Mouse (Mus musculus): ENCODE results near the gene Rnf115.
"Not testable (repeated sequence)": the region's sequence is repeated elsewhere in the genome, so short reads cannot be mapped to it uniquely, and the experiment has no call there.

Gene Rnf115

DNA sequence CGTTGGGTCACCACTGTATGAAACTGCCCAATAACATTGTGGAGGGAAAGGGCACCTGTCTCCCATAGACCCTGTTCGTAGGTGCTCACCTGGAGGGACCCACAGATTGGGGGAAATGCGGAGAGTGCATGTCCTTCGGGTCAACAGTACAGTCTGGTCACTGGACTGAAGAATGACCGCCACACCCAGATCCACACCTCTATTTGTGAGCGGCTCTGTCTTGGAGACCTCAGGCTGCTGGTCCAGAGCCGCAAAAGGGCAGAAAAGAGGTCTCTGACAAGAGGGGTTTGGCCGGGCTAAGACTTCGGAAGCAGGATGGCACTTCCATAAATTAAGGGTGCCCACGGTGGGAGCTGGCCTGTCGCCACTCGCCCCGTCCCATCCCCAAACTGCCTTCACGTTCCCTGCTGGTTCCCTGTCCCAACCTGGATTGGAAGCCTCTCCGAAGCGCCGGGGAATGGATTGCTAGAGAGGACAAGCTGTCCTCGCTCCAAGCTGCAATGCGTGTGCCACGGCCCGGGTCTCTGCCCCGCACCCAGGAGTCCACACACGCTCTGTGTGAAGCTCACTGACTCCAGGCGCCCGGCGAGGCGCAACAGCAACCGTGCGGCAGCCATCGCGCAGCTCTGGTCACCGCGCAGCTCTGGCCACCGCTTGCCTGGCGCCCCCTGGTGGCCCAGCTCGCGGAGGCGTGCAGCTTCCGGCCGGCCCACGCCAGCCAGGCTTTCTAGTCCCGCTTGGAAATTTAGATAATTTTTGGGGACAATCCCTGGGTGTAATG, 19.4 kb upstream of the Rnf115 start, which contains the start of gene Nudt17:
TSS of gene Nudt17 (minus strand) at position 660 of the 781 bp plus-strand sequence.
- in situ Hi-C loops (cut with MboI, MseI), result no loop called here

DNA sequence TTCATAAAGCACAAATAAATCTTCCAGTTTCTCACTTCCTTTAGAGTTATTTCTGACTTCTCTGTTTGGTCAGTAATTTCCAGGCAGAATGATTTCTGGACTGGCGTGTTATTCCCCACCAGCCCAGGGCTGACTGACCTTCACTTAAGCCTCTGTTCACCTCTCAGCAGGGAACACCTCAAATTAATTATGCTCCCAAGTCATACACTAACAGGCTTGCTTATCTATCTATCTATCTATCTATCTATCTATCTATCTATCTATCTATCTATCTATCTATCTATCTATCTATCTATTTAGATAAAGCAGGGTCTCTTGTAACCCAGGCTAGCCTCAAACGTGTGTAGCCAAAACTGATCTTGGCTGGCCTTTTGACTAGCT, 18.8 kb upstream of the Rnf115 start:
- in situ Hi-C loops (cut with MboI, MseI), result no loop called here

DNA sequence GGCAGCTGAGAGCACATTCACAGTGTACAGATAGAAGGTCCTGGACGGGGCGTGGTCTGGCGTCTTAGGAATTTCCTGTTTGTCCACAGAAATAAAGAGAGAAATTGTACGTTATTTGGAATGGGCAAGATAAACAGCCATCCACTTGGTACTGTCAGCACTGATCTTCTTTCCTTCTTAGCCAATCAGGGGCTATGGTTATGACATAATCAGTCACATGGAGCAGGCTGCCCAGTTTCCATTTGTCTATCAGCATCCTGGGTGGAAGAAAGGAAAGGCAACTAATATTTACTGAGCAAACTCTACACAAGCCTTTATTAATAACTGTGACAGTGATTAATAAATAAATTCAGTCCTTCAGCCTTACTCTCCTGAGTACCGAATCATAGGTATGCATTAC, 13.2 kb upstream of the Rnf115 start:
- in situ Hi-C loops (cut with MboI, MseI), result no loop called here

DNA sequence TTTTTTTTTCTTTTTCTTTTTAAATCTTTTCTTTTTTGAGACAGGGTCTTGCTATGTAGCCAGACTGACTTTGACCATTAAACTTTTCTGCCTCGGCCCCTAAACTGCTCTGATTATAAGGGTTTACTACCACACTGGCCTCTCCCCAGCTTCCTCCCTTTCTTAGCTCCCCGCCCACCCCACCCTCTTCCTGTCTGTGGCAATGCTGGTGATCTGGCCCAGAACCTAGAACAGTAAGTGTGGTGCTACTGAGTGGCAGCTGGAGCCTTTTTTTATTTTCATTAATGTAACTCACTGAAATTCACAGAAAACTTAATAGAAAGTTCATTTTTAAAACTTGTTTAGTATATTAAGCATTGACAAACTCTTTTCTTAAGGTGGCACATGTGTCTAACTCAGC, 11.6 kb upstream of the Rnf115 start:
- in situ Hi-C loops (cut with MboI, MseI), result no loop called here

DNA sequence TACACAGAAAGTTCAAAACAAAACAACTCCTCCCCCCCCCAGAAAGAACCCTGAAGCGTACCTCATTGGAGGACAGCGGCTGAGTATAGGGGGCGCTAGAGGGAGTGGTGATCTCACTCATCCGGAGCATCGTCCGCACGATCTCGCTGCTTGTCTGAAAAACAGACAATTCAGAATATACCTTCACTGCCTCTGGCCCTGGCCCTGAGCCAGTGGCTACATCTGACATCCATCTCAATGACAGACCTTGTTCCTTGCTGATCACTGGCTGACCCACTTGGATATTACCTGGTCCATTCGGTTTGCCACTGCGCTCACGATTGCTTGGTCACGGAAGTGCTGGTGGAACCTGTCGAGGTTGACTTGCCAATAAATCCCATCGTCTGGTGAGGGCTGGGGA, 8.3 kb upstream of the Rnf115 start:
- in situ Hi-C loops (cut with MboI, MseI), result no loop called here

DNA sequence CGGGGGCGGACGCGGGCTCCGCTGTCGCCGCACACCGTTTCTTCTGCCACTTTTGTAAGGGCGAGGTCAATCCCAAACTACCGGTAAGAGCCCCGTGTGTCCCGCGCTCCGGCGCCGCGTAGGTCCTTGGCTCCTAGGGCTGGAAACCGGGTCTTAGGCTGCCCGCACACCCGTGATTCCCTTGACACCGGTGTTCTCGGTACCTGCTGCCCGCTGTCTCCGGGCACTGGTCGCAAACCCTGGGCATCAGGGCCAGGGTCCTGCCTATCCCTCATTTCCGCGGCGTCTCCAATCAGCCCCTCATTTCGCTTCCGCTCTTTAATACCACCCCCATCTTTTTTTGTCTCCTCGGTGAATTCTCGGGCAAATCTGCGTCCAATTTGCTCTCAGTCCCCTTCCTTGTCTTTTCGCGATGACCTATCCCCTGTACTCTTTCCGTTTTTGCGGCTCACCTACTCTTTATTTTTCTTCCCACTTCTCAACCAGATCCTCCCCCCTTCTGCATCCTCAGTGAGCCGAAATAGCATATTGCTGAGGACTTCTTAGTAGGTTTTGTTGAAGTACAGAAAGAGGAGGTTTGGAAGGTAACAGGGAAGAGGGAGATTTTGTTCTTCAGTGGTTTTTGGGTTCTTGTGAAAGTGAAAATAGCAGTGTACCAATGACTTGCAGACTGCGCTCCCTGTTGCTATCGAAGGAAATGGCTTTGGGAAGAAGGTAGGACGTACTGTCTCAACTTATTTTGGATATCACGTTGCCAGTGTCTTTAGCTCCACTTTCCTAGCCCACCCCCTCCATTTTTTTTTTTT, 567 bp downstream of the Rnf115 start:
- in situ Hi-C loops (cut with MboI, MseI), result no loop called here

DNA sequence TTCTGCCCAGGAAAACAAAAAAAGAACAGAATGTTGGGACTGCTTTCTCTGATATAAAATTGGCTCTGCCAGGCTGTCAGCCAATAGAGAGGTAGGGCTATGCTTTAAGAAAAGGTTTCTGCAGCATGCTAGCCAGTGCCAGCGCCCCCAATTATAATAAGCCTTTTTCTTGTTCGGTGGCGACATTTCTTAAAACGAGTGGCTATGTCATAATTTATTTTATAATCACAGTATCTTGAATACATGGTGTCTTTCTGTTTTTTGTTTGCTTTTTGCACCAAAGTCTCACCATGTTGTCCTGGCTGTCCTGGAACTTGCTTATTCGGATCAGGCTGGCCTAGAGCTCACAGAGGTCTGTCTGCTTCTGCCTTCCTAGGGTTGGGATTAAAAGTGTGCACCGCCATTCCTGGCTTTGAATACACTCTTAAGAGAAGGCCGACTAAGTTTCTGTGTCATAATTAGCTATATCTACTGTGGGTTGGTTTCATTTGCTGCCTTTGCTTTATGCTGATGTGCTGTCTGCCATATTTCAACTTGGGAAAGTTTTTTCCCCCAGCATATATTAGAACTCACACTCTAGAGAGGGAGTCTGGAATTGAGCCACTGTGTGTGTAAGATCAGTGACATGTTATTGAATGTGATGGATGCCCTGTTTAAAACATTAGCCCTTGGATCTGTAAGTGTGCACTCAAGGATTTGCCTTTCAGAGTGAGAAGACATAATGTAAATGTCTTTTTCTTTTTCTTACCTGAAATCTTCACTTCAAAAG, 1.4 kb downstream of the Rnf115 start:
- in situ Hi-C loops (cut with MboI, MseI), result no loop called here

DNA sequence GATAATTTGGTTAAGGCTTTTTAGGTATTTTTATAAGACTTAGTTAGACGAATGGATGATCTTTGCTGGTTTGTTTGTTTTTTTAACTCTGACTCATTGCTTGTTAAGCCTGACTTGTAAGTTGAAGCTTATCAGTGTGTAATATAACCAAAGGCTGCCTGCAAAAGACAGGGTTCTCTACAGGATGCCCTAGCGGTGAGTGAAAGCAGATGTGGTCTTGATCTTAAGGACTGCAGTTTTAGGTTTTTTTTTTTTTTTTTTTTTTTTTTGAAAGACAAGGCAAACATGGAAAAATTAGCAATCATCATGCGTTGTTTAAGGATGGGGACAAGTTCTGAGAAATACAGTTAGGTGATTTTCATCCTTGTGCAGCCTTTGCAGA, 1.9 kb downstream of the Rnf115 start:
- in situ Hi-C loops (cut with MboI, MseI), result no loop called here

DNA sequence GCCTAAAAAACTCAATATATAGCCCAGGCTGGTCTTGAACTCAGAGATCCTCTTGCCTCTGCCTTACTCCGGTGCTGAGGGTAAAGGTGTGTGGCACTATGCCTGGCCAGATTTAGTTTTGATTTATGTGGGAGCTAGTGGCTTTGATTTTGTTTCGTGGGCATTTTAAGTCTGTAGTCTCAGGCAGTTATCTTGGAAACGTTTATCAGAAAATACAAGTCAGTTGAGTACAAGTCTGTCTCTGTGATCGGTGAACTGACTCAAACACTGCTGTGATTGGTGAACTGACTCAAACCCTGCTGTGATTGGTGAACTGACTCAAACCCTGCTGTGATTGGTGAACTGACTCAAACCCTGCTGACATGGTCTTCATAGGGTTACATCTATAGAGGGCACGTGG, 3.3 kb downstream of the Rnf115 start:
- in situ Hi-C loops (cut with MboI, MseI), result no loop called here

DNA sequence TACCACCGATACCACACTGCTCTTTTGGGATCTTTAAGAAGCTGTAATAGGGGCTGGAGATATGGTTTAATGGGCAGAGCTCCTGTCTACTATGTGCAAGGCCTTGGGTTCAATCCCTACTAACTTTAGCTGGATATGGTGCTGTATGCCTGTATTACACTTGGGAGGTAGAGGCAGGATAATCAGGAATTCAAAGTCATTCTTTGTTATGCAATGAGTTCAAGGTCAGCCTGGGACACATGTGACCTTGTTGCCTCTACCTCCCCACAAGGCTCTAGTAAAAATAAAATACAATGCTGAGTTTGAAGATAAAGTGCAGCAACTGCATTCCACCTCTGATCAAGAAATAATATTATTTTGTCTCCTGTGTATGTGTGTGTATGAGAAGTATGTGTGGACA, 6.5 kb downstream of the Rnf115 start:
- in situ Hi-C loops (cut with MboI, MseI), result no loop called here

DNA sequence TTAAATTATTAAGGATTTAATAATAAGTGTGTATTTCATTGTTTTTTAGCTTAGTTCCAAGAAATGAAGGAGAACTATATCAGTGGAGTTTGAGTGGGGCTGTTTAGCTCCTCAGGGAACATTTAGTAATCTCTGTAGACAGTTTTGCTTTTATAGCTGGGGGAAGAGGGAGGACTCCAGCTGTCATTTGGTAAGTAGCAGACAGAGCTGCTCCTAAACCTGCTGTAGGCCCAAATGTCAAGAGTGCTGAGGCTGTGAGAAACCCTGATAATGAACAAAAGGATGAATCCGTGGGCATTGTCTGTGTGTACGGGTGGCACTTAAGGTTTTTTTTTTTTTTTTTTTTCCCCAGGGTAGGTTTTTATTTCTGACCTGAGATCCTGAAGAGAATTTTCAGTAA, 7.7 kb downstream of the Rnf115 start:
- in situ Hi-C loops (cut with MboI, MseI), result no loop called here

DNA sequence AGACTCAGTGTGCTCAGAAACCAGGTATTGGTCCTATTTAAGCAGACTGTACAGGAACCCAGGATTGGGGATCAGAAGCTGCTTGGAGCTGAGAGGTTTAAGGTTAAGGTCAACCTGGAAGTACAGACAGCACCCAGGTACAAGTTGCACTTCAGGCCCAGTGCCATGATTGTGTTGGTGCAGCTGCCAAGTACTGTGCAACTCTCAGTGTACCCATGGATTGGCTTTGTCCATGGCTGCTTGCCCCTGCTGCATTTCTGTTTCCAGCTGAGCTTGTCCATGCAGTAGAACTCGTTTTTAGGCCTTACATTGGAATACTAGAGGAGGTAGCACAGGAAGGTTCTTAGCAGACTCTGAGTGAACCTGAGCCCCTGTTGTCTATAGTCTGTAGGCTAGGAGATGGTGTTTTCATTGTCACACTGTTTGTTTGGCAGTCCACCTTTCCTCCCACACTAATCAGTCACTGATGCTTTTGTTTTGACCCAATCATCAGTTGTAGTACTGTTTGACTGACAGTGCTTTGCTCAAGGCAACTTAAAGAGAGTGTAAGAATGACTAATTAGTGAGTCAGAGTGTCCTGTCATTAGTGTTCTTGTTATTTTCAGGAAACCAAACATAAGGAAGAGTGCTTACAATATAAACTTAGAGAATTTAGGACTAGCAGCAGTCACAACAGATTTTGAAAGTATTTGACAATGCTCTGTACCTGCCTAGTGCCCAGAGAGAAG, 9.7 kb downstream of the Rnf115 start:
- in situ Hi-C loops (cut with MboI, MseI), result no loop called here

DNA sequence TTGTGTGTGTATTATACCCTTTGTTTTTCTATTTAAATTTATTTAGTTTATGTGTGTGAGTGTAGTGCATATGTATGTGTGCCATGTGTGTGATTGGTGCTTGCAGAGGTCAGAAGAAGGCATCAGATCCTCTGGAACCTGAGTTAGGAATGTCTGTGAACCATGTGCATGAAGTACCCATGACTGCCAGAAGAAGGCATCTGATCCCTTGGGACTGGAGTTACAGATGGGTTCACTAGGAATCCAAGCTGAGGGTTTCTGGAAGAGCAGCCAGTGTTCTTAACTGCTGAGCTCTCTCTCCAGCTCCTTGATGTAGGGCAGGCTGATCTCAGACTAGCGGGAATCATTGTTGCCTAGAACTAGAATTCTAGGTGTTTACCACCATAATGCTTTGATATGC, 10.5 kb downstream of the Rnf115 start:
- in situ Hi-C loops (cut with MboI, MseI), result no loop called here

DNA sequence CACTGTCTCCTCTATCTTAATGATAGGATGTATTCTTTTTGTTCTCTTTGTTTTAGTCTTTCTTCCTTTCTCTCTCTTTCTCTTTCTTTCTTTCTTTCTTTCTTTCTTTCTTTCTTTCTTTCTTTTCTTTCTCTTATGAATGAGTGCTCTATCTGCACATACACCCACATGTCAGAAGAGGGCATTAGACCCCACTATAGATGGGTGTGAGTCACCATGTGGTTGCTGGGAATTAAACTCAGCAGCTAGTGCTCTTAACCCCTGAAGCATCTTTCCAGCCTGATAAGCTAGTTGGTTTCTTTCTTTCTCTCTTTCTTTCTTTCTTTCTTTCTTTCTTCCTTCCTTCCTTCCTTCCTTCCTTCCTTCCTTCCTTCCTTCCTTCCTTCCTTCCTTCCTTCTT, 12.8 kb downstream of the Rnf115 start:
- in situ Hi-C loops (cut with MboI, MseI), result not testable (repeated sequence)

DNA sequence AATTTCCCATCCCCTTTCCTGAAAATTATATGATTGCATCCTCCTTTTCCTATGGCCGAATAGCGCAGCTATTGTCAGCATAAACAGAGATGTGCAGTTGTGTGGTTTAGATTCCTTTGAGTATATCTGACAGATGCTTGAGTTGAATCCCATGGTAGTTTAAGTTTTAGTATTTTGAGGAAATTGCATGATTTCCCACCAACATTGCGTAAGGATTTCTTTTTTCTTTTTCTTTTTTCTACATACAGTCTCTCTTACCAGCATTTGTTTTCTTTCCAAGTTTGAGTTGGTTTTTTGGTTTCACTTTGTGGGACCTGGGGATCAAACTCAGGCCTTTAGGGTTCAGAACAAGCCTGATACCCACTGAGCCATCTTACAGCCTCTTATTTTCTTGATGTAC, 16.9 kb downstream of the Rnf115 start:
- in situ Hi-C loops (cut with MboI, MseI), result no loop called here

DNA sequence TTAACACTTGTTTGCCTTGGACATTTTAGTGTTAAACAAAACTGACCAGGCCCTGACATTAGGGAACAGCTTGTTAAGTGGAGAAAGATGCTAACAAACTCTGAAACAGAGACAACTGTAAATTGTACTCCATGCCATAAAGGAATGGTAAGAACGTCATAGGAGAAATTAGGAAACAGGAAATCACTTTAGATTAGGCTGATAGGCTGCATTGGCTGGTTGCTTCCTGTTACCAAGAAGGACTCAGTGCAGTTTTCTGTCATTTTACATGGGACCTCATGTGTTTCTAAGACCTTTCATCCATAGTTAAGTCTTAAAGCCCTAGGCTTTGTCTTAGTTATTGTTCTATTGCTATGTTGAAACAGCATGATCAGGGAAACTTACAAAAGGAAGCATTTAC, 19.4 kb downstream of the Rnf115 start:
- in situ Hi-C loops (cut with MboI, MseI), result no loop called here

DNA sequence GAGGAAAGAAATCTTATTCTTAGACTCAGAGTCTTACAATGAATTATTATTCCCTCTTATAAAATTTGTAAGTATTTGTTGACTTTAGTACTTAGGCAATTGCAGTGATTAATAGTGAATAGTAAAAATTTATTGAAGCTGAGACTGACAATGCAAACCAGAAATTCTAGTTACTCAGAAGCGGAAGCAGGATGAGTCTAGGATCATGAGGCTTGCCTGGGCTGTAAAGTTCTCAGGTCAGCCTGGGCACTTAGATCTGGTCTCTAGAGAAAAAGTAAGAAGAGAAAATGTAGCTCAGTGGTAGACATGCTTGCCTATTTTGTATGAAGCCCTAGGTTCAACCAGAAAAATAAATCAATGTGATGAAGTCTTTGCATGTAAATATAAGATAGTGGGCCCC, 28.5 kb downstream of the Rnf115 start:
- in situ Hi-C loops (cut with MboI, MseI), result no loop called here

DNA sequence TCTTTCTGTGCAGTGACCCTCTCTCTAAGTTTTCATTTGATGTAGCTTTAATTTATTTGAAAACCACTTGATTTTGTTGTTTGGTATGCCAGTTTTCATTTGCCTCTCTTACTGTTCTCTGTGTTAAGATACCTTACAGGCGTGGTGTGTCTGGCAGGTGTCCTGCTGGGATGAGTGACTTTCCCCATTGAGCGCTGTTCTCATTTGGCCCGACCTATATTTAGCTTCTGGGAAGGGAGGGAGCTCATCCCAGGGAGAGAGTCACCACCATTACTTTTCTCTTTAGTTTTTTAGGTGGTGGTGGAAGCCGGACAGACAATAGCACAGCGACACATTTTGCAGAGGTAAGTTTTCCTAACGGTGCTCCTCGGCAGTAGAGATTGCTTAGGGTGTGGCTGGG, 30.2 kb downstream of the Rnf115 start:
- in situ Hi-C loops (cut with MboI, MseI), result no loop called here

DNA sequence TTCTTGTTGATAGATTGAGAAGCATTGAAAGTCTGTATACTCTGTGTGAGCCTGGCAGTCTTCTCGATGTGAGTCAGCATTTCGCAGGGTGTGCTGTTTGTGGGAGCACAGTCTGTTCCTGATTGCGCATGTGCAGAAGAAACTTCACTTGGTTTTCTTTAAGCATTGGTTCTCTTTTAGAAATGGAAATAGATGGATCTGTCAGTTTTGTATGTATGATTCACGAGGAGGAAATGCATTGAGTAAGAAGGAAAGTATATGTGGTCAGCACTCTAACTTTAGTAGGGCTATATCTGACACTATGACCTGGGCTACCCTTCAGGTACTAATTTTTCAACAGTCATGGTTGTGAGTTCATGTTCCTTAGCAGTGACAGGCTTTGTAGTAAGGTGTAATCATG, 32.2 kb downstream of the Rnf115 start:
- in situ Hi-C loops (cut with MboI, MseI), result no loop called here

DNA sequence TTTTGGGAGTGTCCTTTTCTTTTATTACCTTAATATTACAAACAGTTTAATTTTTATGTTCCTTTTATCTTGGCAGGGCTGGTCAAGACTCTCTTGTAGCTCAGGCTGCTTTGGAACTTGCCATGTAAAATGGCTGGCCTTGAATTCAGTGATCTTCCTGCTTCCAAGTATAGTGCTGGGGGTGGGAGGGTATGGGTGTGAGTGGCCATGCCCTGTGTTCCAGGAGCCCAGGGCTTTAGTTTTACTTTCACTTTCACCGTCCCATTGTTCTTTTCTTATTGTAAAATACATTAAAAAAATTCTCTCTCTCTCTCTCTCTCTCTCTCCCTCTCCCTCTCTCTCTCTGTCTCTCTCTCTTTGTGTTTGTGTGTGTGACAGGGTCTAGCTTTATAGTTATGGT, 37.1 kb downstream of the Rnf115 start:
- in situ Hi-C loops (cut with MboI, MseI), result no loop called here

DNA sequence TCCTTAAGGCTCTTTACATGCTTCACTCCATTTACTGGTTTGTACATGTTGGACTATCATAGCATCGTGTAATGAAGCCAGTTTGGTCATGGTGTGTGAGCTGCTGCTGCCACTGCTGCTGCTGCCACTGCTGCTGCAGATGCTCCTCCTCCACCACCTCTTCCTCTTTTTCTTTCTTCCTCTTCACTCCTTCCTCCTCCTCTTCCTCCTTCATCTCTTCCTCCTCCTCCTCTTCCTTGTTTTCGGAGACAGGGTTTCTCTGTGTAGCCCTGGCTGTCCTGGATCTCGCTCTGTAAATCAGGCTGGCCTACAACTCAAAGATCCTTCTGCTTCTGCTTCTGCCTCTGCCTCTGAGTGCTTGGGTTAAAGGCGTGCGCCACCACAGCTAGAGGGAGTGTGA, 42.5 kb downstream of the Rnf115 start:
- in situ Hi-C loops (cut with MboI, MseI), result loop anchor here (10.0 kb wide), 1 partner anchor 1375 kb away; no protein-coding TSS in a partner anchor

DNA sequence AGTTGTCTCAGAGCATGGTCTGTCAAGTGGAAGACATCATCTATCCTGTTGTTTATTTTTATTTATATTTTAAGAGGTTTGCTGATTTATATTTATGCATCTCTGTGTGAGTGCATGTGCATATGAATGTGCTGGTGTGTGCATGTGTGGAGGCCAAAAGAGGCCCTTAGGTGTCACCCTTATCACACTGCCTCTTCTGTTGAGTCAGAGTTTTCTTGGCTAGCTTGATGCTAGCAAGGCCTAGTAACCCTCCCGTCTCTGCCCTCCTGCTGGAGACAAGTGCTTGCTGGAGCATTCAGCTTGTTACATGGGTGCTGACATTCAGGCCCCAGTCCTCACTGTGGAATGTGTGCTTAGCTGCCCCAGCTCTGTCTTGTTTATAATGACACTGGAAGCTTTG, 45.5 kb downstream of the Rnf115 start:
- in situ Hi-C loops (cut with MboI, MseI), result loop anchor here (10.0 kb wide), 1 partner anchor 1372 kb away; no protein-coding TSS in a partner anchor

Data from regulatory T cell (primary cell).